Mouse (Mus musculus) embryo, embryonic 11.5 days (tissue): ENCODE measurements at regions not wholly inside any gene's neighbourhood (a gene's known extent, or its start where the extent isn't known, plus 50 kb on each side); places are given as distances from the start of the nearest gene placed in this dataset.

Experiments
- DNase-seq: peaks from one replicate; pipeline ENCODE4 v3.0.0-alpha.2; 2012; ENCODE audit warnings: low read depth, low spot score

GRCm38 (mm10) chr3:123918140-123918539 is 227.5 kb upstream of the Ndst3 start:
- no peak for DNase-seq

- DNase-seq = no peak
Observed at GRCm38 (mm10) chr3:123952121-123952520, 261.5 kb upstream of the Ndst3 start.

- DNase-seq = no peak
Observed at GRCm38 (mm10) chr3:123967373-123967772, 276.7 kb upstream of the Ndst3 start.

- no peak for DNase-seq
Observed at GRCm38 (mm10) chr3:123972367-123972766, 281.7 kb upstream of the Ndst3 start.

GRCm38 (mm10) chr3:123973806-123974576 is 283.3 kb upstream of the Ndst3 start:
- no peak for DNase-seq

- DNase-seq = no peak
Observed at GRCm38 (mm10) chr3:123976475-123976874, 285.8 kb upstream of the Ndst3 start.

GRCm38 (mm10) chr3:123977168-123977567 is 286.5 kb upstream of the Ndst3 start:
- no peak for DNase-seq

GRCm38 (mm10) chr3:123983045-123983444 is 292.4 kb upstream of the Ndst3 start:
- DNase-seq = no peak

- no peak for DNase-seq
Observed at GRCm38 (mm10) chr3:123983530-123983929, 292.9 kb upstream of the Ndst3 start.

GRCm38 (mm10) chr3:123984028-123984427 is 293.4 kb upstream of the Ndst3 start:
- DNase-seq = no peak

- no peak for DNase-seq
Observed at GRCm38 (mm10) chr3:123999957-124000616, 309.4 kb upstream of the Ndst3 start.

GRCm38 (mm10) chr3:124000883-124001282 is 310.2 kb upstream of the Ndst3 start:
- DNase-seq = no peak

GRCm38 (mm10) chr3:124011685-124012084 is 309.0 kb upstream of the Tram1l1 start:
- no peak for DNase-seq

- no peak for DNase-seq
Observed at GRCm38 (mm10) chr3:124018618-124019017, 302.0 kb upstream of the Tram1l1 start.

GRCm38 (mm10) chr3:124026188-124026587 is 294.5 kb upstream of the Tram1l1 start:
- no peak for DNase-seq

GRCm38 (mm10) chr3:124067061-124067460 is 253.6 kb upstream of the Tram1l1 start:
- DNase-seq = no peak

GRCm38 (mm10) chr3:124067538-124067937 is 253.1 kb upstream of the Tram1l1 start:
- no peak for DNase-seq

- DNase-seq = no peak
Observed at GRCm38 (mm10) chr3:124067971-124068370, 252.7 kb upstream of the Tram1l1 start.

GRCm38 (mm10) chr3:124069182-124069581 is 251.5 kb upstream of the Tram1l1 start:
- no peak for DNase-seq

GRCm38 (mm10) chr3:124075974-124076606 is 244.6 kb upstream of the Tram1l1 start:
- DNase-seq = no peak

GRCm38 (mm10) chr3:124092404-124093121 is 228.1 kb upstream of the Tram1l1 start:
- DNase-seq = no peak

- no peak for DNase-seq
Observed at GRCm38 (mm10) chr3:124113995-124114394, 206.7 kb upstream of the Tram1l1 start.
